Mouse (Mus musculus) macrophage (primary cell): ENCODE measurements at regions not wholly inside any gene's neighbourhood (a gene's known extent, or its start where the extent isn't known, plus 50 kb on each side); places are given as distances from the start of the nearest gene placed in this dataset.
"Not testable (repeated sequence)": the region's sequence is repeated elsewhere in the genome, so short reads cannot be mapped to it uniquely, and the experiment has no call there.

Experiments used
- H3K27ac ChIP-seq: fragments of 350-480 bp; formaldehyde crosslinking; 2 replicates; pipeline ENCODE4 v1.9.0; 2021
- H3K36me3 ChIP-seq: fragments of 350-480 bp; formaldehyde crosslinking; 2 replicates; pipeline ENCODE4 v1.9.0; 2021; ENCODE audit errors: inconsistent target
- H3K4me3 ChIP-seq: fragments of 350-480 bp; formaldehyde crosslinking; 2 replicates; pipeline ENCODE4 v1.9.0; 2021; ENCODE audit errors: inconsistent target
- H3K79me2 ChIP-seq: fragments of 350-480 bp; formaldehyde crosslinking; 2 replicates; pipeline ENCODE4 v1.9.0; 2021; ENCODE audit errors: inconsistent target
- WGBS: methylation state at CpG from one replicate; pipeline ENCODE4 v1.1.7; 2026; ENCODE audit warnings: inconsistent platforms; ENCODE audit not compliant: missing documents; 5-methylcytosine and 5-hydroxymethylcytosine counted together

GRCm38 (mm10) chr12:117327086-117327485 is 189.2 kb upstream of the Rapgef5 start:
- not testable (repeated sequence) for H3K36me3 ChIP-seq, H3K4me3 ChIP-seq, H3K27ac ChIP-seq, H3K79me2 ChIP-seq
- 60% methylated on average over 4 of the region's 5 CpGs for WGBS

- H3K27ac ChIP-seq = no peak overlapping the region
- no peaks in the 10 kb centered on the region for H3K79me2 ChIP-seq
- no peaks in the 10 kb centered on the region for H3K36me3 ChIP-seq
- no peak overlapping the region for H3K4me3 ChIP-seq
Observed at GRCm38 (mm10) chr12:117330418-117330817, 185.9 kb upstream of the Rapgef5 start.

- H3K4me3 ChIP-seq = no peak overlapping the region
- H3K79me2 ChIP-seq = no peaks in the 10 kb centered on the region
- H3K27ac ChIP-seq = no peak overlapping the region
- 32% methylated on average over 4 of the region's 4 CpGs for WGBS
- no peaks in the 10 kb centered on the region for H3K36me3 ChIP-seq
Observed at GRCm38 (mm10) chr12:117336856-117337255, 179.4 kb upstream of the Rapgef5 start.

GRCm38 (mm10) chr12:117342321-117342720 is 174.0 kb upstream of the Rapgef5 start:
- 69% methylated on average over 6 of the region's 6 CpGs for WGBS
- Histone ChIP-seq H3K27ac (no peak overlapping the region), H3K79me2 (no peaks in the 10 kb centered on the region), H3K4me3 (no peak overlapping the region), H3K36me3 (no peaks in the 10 kb centered on the region)

- Histone ChIP-seq H3K36me3 (no peaks in the 10 kb centered on the region), H3K79me2 (no peaks in the 10 kb centered on the region), H3K4me3 (no peak overlapping the region), H3K27ac (no peak overlapping the region)
- WGBS = 92% methylated on average over 3 of the region's 3 CpGs
Observed at GRCm38 (mm10) chr12:117343121-117343520, 173.2 kb upstream of the Rapgef5 start.

GRCm38 (mm10) chr12:117343605-117344004 is 172.7 kb upstream of the Rapgef5 start:
- WGBS = 83% methylated on average over 1 of the region's 5 CpGs
- not testable (repeated sequence) for H3K27ac ChIP-seq, H3K36me3 ChIP-seq, H3K79me2 ChIP-seq, H3K4me3 ChIP-seq

- H3K79me2 ChIP-seq = no peaks in the 10 kb centered on the region
- H3K27ac ChIP-seq = no peak overlapping the region
- WGBS = 78% methylated on average over 11 of the region's 11 CpGs
- H3K4me3 ChIP-seq = no peak overlapping the region
- no peaks in the 10 kb centered on the region for H3K36me3 ChIP-seq
Observed at GRCm38 (mm10) chr12:117344266-117345087, 171.8 kb upstream of the Rapgef5 start.

GRCm38 (mm10) chr12:117345088-117345977 is 170.9 kb upstream of the Rapgef5 start:
- no peak overlapping the region for H3K27ac ChIP-seq
- H3K4me3 ChIP-seq = no peak overlapping the region
- no peaks in the 10 kb centered on the region for H3K79me2 ChIP-seq
- H3K36me3 ChIP-seq = no peaks in the 10 kb centered on the region
- WGBS = 40% methylated on average over 20 of the region's 20 CpGs

GRCm38 (mm10) chr12:117346091-117346490 is 170.2 kb upstream of the Rapgef5 start:
- no peak overlapping the region for H3K27ac ChIP-seq
- no peaks in the 10 kb centered on the region for H3K79me2 ChIP-seq
- H3K4me3 ChIP-seq = no peak overlapping the region
- WGBS = 90% methylated on average over 2 of the region's 2 CpGs
- no peaks in the 10 kb centered on the region for H3K36me3 ChIP-seq

- Histone ChIP-seq H3K4me3 (no peak overlapping the region), H3K79me2 (no peaks in the 10 kb centered on the region), H3K36me3 (no peaks in the 10 kb centered on the region), H3K27ac (no peak overlapping the region)
- 75% methylated on average over 3 of the region's 3 CpGs for WGBS
Observed at GRCm38 (mm10) chr12:117347135-117347534, 169.1 kb upstream of the Rapgef5 start.

- 80% methylated on average over 3 of the region's 3 CpGs for WGBS
- H3K36me3 ChIP-seq = no peaks in the 10 kb centered on the region
- H3K27ac ChIP-seq = no peak overlapping the region
- H3K79me2 ChIP-seq = no peaks in the 10 kb centered on the region
- H3K4me3 ChIP-seq = no peak overlapping the region
Observed at GRCm38 (mm10) chr12:117348516-117348915, 167.8 kb upstream of the Rapgef5 start.

GRCm38 (mm10) chr12:117351900-117352299 is 164.4 kb upstream of the Rapgef5 start:
- H3K27ac ChIP-seq = no peak overlapping the region
- 64% methylated on average over 4 of the region's 5 CpGs for WGBS
- no peaks in the 10 kb centered on the region for H3K79me2 ChIP-seq
- H3K4me3 ChIP-seq = no peak overlapping the region
- no peaks in the 10 kb centered on the region for H3K36me3 ChIP-seq

GRCm38 (mm10) chr12:117352511-117352910 is 163.8 kb upstream of the Rapgef5 start:
- Histone ChIP-seq H3K36me3 (no peaks in the 10 kb centered on the region), H3K4me3 (no peak overlapping the region), H3K79me2 (no peaks in the 10 kb centered on the region), H3K27ac (no peak overlapping the region)
- 98% methylated on average over 3 of the region's 3 CpGs for WGBS

GRCm38 (mm10) chr12:117352938-117353337 is 163.3 kb upstream of the Rapgef5 start:
- Histone ChIP-seq H3K79me2 (no peaks in the 10 kb centered on the region), H3K36me3 (no peaks in the 10 kb centered on the region), H3K27ac (no peak overlapping the region), H3K4me3 (no peak overlapping the region)

GRCm38 (mm10) chr12:117357811-117358210 is 158.5 kb upstream of the Rapgef5 start:
- no peak overlapping the region for H3K27ac ChIP-seq
- WGBS = 95% methylated on average over 2 of the region's 2 CpGs

More at GRCm38 (mm10) chr12:117357811-117358210, 158.5 kb upstream of the Rapgef5 start:
- Histone ChIP-seq H3K36me3 (no peaks in the 10 kb centered on the region), H3K4me3 (no peak overlapping the region), H3K79me2 (no peaks in the 10 kb centered on the region)
